Mouse (Mus musculus) testis, adult 2 months (tissue): Measurements from ENCODE around the gene Caps2.

Source experiments
- CTCF ChIP-seq: fragments of 200-500 bp; IDR thresholded peaks from 2 replicates; pipeline ENCODE4 v1.5.1; 2012; ENCODE audit warnings: low read depth, mild to moderate bottlenecking, inconsistent platforms, low read length, moderate library complexity; ENCODE audit not compliant: control insufficient read depth, insufficient read depth, insufficient replicate concordance
- POLR2A ChIP-seq: fragments of 200-500 bp; IDR thresholded peaks from 2 replicates; pipeline ENCODE4 v1.6.1; 2012; ENCODE audit warnings: low read depth, mild to moderate bottlenecking, inconsistent platforms, low read length, moderate library complexity; ENCODE audit not compliant: control insufficient read depth

DNA sequence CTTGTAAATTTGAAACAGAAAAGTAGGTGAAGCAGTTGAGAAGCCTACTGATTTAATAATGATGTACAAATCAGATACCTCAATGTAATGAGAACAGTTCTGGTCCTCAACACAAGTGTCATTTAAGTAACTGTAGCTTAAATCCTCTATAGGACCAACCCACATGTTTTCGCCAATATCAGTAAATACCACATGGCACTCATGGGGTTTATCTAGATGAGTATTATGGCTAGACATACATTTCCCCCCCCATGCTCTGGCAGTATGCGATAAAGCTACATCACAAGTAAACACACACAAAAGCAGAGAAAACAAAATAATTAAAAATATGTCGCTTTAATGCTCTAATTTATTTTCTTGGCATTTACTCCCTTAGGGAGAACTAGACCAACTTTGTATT is 31.2 kb upstream of the Caps2 start:
- no peak for TF ChIP-seq CTCF
- TF ChIP-seq POLR2A = no peak
